Mouse (Mus musculus) liver, adult 2 months (tissue): ENCODE measurements at regions not wholly inside any gene's neighbourhood (a gene's known extent, or its start where the extent isn't known, plus 50 kb on each side); places are given as distances from the start of the nearest gene placed in this dataset.

Experiments used
- DNase-seq: peaks from one replicate; pipeline ENCODE4 v3.0.0-alpha.2; 2011; ENCODE audit warnings: low read depth, low spot score; ENCODE audit errors: extremely low read depth
- H3K27ac ChIP-seq: fragments of 200-500 bp; replicated peaks from 2 replicates; pipeline ENCODE4 v1.5.1; 2012; ENCODE audit warnings: low read depth, mild to moderate bottlenecking, control low read depth, inconsistent platforms, low read length; ENCODE audit not compliant: insufficient read depth
- H3K27me3 ChIP-seq: fragments of 200-500 bp; 2 replicates; pipeline ENCODE4 v1.6.1; 2012; ENCODE audit warnings: mild to moderate bottlenecking, moderate library complexity, low read length, inconsistent platforms; ENCODE audit not compliant: control insufficient read depth, insufficient read depth
- H3K36me3 ChIP-seq: fragments of 200-500 bp; 2 replicates; pipeline ENCODE4 v1.6.1; 2012; ENCODE audit warnings: low read length, inconsistent platforms; ENCODE audit not compliant: control insufficient read depth, insufficient read depth
- H3K4me1 ChIP-seq: fragments of 200-500 bp; 2 replicates; pipeline ENCODE4 v1.6.1; 2011; ENCODE audit warnings: low read length; ENCODE audit not compliant: control insufficient read depth, insufficient read depth
- H3K4me3 ChIP-seq: fragments of 200-500 bp; 2 replicates; pipeline ENCODE4 v1.5.1; 2011; ENCODE audit warnings: low read depth, mild to moderate bottlenecking, control low read depth, low read length, moderate library complexity; ENCODE audit not compliant: insufficient read depth
- H3K79me2 ChIP-seq: fragments of 200-500 bp; 2 replicates; pipeline ENCODE4 v1.6.1; 2012; ENCODE audit warnings: inconsistent platforms, mild to moderate bottlenecking, low read length, moderate library complexity; ENCODE audit not compliant: control insufficient read depth, insufficient read depth
- H3K9ac ChIP-seq: fragments of 200-500 bp; 2 replicates; pipeline ENCODE4 v1.6.1; 2012; ENCODE audit warnings: low read depth, mild to moderate bottlenecking, control low read depth, inconsistent platforms, low read length
- CTCF ChIP-seq: fragments of 200-500 bp; IDR thresholded peaks from 2 replicates; pipeline ENCODE4 v1.5.1; 2011; ENCODE audit warnings: low read depth, low read length, control low read depth
- POLR2A ChIP-seq: fragments of 200-500 bp; IDR thresholded peaks from 2 replicates; pipeline ENCODE4 v1.6.1; 2011; ENCODE audit warnings: low read length, control low read depth; ENCODE audit not compliant: insufficient read depth; ENCODE audit errors: extremely low read depth
- WGBS: fragments of 180-500 bp; shearing (Covaris S2); methylation state at CpG from one replicate; pipeline ENCODE4 v1.1.7; 2018; 5-methylcytosine and 5-hydroxymethylcytosine counted together

DNA sequence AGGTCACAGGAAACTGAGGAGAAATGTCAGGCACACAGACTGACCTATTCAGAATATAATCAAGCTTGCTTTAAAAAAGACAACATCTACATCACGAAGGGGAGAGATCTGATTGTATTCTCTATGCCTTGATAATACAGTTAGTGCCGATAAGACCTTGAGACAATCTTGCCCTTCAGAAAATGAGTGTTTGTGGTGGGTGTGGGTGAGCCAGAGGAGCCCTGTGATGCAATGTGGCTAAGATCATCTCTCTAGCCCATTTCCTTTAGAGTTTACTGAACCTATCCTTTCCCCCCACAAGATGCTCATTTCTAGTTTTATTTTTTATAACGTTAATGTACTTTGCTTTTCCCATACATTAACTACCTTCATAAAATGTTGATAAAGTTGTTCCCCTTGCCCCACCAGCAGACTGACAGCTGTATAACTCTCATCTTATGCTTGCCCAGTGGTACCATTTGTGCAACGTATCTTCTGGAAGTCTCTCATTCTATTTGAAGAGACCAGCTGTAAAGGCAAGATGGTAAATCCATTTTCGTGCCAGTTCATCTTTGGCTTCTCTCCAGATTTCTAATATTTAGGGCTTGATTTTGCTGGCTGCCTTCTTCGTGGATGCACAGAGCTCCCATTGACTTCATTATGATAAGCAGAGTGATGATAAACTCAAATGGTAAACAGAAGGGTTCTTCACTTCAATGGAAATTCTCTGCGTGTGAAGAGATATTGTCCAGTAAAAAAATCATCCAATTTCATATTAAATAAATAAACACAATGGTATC, 1066.1 kb downstream of the Car8 start:
- H3K4me1 ChIP-seq: no peaks in the 10 kb centered on the region
- H3K79me2 ChIP-seq: no peaks in the 10 kb centered on the region
- no peak overlapping the region for H3K27ac ChIP-seq
- H3K36me3 ChIP-seq: no peaks in the 10 kb centered on the region
- 84% methylated on average over 7 of the region's 7 CpGs for WGBS
- TF ChIP-seq CTCF (no peak), POLR2A (no peak)
- no peak overlapping the region for H3K4me3 ChIP-seq
- DNase-seq: no peak
- no peaks in the 10 kb centered on the region for H3K27me3 ChIP-seq
- H3K9ac ChIP-seq: no peak overlapping the region

DNA sequence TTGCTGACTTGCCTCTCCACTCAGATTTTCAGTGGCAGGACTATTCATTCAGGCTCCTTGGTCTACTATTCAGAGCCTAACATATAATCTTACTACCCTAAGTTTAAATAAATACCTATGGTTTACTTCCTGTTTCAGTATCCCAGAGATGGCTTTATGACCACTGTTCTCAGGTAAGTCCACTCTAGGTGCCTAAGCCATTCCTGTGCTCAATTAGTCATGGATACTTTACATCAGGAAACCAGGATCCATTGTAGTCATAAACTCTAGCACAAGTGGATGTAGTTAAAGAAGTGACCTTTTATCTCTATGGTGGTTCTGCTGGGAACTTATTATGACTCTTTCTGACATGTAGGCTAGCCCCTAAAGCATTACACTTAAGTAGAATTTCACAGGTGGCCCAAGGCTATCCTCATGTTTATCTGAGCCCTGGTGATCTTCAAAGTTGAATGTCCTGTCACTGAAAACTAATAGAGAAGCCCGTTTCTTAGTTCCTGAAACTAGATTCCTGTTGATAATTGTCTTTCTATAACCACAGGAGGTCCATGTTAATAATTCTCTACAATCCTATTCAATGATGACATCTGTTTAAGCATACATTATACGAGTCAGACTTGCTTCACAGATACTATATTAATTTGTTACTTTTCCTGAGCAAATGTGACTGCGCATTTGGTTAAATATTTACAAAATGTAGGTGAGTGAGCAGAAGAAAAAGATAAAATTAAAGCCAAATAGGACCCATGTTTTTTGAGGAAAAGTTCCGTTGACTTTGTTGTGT, 1067.0 kb downstream of the Car8 start:
- Histone ChIP-seq H3K4me1 (no peaks in the 10 kb centered on the region), H3K27ac (no peak overlapping the region), H3K36me3 (no peaks in the 10 kb centered on the region), H3K4me3 (no peak overlapping the region), H3K27me3 (no peaks in the 10 kb centered on the region), H3K9ac (no peak overlapping the region), H3K79me2 (no peaks in the 10 kb centered on the region)
- 53% methylated on average over 4 of the region's 4 CpGs for WGBS
- TF ChIP-seq CTCF (no peak), POLR2A (no peak)
- no peak for DNase-seq

DNA sequence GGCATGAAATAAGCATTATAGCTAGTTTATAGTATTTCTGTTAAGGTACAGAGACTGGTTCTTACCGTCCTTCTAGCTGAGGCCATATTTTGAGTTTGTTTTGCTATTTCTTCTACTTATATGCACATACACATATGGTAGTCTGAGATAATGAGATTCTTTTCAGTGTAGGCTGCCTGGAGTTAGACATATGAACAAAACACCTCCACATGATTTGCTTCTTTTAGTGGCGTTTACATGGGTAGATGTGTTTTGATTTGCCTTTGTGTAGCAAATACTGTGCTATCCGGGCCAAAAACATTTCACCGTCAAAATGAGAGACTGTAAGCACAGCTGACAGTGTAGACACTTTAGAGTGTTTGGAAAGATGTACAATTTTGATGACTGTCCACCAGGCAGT, 1077.4 kb downstream of the Car8 start:
- TF ChIP-seq CTCF: no peak
- TF ChIP-seq POLR2A: no peak
- Histone ChIP-seq H3K4me3 (no peak overlapping the region), H3K27me3 (no peaks in the 10 kb centered on the region), H3K27ac (no peak overlapping the region), H3K9ac (no peak overlapping the region), H3K36me3 (no peaks in the 10 kb centered on the region), H3K4me1 (no peaks in the 10 kb centered on the region), H3K79me2 (no peaks in the 10 kb centered on the region)
- no peak for DNase-seq
- WGBS: 90% methylated on average over 4 of the region's 4 CpGs

DNA sequence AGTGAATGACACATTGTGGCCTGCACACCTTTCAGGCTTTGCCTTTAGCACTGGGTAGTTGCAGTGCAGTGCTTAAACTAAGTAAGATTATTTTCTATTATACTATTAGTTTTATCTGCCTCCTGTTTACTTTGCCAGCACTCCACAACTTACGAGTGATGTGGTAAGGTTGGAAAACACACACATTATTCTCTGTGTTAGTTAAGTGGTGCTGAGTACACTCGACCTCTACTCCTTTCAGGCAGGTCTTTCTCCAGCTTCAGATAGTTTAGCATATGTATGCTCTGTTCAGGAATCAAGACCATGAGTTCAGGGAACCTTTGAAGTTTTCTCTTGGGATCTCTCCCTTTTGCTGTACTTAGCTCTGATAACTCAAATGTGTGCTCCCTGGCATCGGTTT, 1081.0 kb downstream of the Car8 start:
- no peak for DNase-seq
- no peaks in the 10 kb centered on the region for H3K4me1 ChIP-seq
- no peak overlapping the region for H3K9ac ChIP-seq
- H3K79me2 ChIP-seq: no peaks in the 10 kb centered on the region
- TF ChIP-seq CTCF (no peak), POLR2A (no peak)
- H3K36me3 ChIP-seq: no peaks in the 10 kb centered on the region
- no peak overlapping the region for H3K27ac ChIP-seq
- WGBS: 60% methylated on average over 3 of the region's 3 CpGs
- H3K4me3 ChIP-seq: no peak overlapping the region
- H3K27me3 ChIP-seq: no peaks in the 10 kb centered on the region

DNA sequence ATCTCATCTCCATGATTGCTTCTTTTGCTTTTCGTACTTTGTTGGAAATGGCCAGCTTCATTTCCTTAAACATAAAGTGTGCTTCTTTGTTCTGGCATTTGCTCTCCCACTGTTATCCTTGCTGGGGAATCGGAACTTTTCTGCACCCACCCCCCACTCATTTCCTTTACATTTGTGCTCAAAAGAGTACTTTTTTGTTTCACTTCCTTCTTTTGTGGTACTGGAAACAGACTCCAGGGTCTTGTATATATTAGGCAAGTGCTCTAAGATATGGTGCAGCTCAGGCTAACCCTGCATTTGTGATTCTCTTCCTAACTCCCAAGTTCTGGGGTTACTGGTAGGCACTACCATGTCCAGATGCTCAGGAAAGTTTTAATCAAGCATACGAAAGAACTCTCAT, 1084.6 kb downstream of the Car8 start:
- H3K27ac ChIP-seq: no peak overlapping the region
- H3K36me3 ChIP-seq: no peaks in the 10 kb centered on the region
- H3K4me1 ChIP-seq: no peaks in the 10 kb centered on the region
- no peak for TF ChIP-seq CTCF
- no peak for TF ChIP-seq POLR2A
- H3K9ac ChIP-seq: no peak overlapping the region
- no peak for DNase-seq
- no peaks in the 10 kb centered on the region for H3K79me2 ChIP-seq
- no peaks in the 10 kb centered on the region for H3K27me3 ChIP-seq
- WGBS: 84% methylated on average over 3 of the region's 3 CpGs
- no peak overlapping the region for H3K4me3 ChIP-seq

DNA sequence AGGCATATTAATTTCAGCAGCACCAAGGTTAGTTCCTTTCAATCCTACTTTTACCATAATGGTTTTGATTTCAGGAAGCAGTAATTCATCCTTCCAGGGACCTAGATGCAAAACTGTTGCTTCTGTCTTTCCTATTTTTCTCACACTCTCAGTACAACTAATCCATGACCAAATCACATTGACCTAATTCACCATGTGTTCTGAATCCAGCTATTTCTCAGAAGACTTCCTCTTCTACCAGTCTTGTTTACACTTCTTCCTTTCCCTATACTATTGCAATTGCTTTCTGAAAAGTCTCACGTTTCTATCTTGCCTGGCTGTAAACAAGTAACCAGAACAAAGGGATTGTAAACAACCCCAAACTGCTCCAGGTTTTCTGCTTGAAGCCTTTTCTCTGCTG, 1085.0 kb downstream of the Car8 start:
- H3K36me3 ChIP-seq: no peaks in the 10 kb centered on the region
- H3K9ac ChIP-seq: no peak overlapping the region
- no peak overlapping the region for H3K27ac ChIP-seq
- 29% methylated on average over 1 of the region's 1 CpGs for WGBS
- no peak overlapping the region for H3K4me3 ChIP-seq
- no peaks in the 10 kb centered on the region for H3K27me3 ChIP-seq
- no peak for DNase-seq
- TF ChIP-seq CTCF (no peak), POLR2A (no peak)
- H3K4me1 ChIP-seq: no peaks in the 10 kb centered on the region
- no peaks in the 10 kb centered on the region for H3K79me2 ChIP-seq
